Mouse (Mus musculus): Measurements from ENCODE around the gene Hist1h1t.
"Not testable (repeated sequence)": the region's sequence is repeated elsewhere in the genome, so short reads cannot be mapped to it uniquely, and the experiment has no call there.

Gene Hist1h1t

DNA sequence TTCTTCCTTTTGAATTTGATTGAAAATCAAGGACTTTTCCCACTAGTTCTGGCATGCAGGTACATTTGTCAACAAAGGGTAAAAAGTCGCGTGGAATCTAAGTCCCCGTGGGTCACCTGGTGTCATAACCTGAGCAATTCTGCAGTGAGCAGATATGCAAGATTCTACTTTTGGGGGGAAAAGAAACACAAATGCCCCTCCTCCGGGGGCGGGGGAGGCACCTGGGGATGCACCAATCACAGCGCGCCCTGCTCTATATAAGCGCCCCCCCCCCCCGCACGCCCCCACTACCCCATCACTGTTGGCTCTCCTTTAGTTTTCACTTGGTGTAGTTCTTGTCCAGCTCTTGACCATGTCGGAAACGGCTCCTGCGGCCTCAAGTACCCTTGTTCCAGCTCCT, at the start of gene Hist1h1t:
Gene Hist1h1t (plus strand): TSS at position 301 of the 400 bp plus-strand sequence.
- DNase-seq, result no peak

DNA sequence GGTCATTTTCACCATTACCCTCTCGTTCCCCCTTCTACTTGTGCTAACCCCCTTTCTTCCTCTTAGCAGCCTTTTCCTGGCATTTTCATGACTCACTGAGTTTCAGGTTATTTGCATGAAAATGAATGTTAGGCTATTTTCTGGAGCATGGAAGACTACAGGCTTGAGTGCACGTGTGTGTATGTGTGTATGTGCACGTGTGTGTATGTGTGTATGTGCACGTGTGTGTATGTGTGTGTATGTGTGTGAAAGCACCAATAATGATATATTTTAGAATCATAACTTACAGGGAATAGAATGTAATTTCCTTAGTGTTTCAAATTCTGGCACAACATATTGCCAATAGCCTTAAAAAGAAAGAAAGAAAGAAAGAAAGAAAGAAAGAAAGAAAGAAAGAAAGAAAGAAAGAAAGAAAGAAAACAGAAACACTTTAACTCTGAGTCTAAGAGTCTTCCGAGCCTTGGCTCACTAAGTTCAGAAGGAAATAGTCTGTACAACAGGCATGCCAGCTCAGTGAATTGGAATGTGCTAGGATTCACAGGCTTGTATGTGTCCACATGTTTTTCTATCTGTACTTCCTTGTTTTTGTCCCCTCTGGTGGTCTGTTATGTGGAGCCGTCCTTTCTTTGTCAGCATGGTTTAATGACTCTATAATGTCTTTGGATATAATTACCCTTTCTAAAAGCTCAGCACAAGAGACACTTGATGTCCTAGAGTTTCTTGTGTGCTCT, 35.8 kb upstream of the Hist1h1t start:
- no peak for DNase-seq

DNA sequence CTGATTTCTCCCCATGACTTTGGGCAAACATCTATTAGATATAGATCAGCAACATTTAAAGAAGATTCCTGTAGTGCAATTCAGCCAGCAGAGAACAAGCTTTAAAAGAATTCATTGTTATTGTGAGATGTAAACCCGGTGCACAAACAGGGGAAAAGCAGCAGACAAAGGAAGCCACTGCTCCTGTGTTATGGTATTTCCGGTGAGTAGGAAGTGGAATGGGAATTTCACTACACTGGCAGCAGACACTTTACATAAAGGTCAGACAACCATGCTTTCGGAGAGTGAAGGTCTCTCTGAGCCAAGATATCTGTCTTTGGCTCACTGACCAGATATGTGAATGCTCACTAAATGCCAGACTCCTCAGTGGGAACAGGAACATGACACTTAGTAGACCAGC, 33.1 kb upstream of the Hist1h1t start:
- DNase-seq, result no peak

DNA sequence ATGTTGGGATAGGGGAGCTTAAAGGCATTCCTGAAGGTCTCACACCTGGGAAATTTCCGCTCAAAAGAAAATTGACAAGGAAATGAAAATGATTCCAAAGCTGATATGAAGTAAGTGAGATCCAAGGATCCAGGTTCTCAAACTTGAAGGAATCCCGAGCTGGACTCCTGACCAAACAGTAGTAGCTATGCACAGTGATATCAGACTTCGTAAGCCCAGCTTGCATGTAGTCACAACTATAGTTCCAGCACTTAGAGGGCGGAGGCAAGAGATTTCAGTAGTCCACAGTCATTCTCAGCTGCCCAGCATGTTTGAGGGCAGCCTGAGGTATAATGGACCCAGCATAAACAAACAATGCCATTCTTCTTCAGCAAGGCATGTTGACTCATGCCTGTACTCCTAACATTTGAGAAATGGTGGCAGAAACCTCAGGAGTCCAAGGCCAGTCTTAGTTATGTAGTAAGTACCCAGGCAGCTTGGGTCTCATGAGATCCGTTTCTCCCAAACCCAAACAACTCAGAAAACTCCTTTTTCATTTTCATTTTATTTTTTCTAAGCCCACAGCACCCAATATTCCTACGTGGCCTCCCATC, 13.5 kb upstream of the Hist1h1t start:
- DNase-seq, result no peak

DNA sequence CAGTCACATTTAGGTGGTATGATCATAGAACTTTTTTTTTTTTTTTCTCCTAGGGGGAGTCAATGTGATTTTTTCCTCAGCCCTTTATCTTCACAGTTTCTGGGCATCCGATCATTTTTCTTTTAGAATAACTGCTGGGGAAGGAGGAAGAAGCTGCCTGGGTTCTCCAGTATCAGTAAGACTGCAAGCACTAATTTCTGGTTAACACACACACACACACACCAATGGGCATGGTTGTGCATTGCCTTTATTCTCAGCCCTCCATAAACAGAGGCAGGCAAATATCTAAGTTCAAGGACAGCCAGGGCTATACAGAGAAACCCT, 13.0 kb upstream of the Hist1h1t start:
- DNase-seq, result no peak

DNA sequence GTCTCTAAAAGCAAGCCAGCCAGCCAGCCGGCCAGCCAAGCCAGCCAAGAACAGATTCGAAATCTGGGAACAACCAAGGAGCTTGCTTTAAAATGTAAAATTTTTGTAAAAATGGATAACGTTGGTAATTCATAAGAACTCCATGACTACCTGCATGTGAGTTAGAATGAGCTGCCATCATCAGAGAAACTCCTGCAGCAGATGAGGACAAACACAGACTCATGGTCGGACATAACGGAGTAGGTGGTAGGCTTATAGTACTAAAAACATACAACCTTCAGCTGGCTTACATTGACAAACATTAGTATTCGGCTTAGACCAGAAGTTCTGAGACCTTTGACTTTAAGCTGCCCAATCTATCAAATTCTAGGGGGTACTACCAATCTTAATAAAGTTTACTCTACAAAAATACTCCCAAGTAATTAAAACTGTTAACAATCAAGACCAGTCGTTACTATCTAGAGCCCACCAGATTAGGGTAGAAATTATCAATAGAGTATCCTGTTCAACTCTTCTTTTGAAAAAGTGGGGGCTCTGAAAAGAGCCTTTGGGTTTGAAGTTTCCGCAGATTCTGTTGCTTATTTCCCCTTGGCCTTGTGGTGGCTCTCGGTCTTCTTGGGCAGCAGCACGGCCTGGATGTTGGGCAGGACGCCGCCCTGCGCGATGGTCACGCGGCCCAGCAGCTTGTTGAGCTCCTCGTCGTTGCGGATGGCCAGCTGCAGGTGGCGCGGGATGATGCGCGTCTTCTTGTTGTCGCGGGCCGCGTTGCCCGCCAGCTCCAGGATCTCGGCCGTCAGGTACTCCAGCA, 12.5 kb upstream of the Hist1h1t start:
- not testable (repeated sequence) for DNase-seq

DNA sequence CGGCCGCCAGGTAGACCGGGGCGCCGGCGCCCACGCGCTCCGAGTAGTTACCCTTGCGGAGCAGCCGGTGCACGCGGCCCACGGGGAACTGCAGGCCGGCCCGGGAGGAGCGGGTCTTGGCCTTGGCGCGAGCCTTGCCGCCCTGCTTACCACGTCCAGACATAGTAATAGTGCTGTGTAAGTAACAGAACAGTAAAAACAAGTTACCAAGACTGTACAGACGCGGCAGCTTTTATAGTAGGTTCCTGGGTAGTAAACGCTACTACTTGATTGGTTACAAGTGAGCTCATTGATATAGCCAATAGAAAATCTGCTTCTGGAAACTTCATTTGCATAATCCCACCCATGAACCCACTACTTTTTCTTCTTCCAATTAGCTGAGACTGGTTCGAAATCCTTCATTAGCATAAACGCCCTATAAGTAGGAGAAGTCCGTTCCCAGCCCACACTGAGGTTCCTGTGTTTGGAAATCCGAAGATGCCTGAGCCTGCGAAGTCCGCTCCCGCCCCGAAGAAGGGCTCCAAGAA, 11.8 kb upstream of the Hist1h1t start, which contains the start of the genes Hist1h2ac and Hist1h2bc:
Gene Hist1h2ac (minus strand): TSS at position 194 of the 527 bp plus-strand sequence.
Gene Hist1h2bc (plus strand): TSS at position 445 of the 527 bp plus-strand sequence.
- DNase-seq, result peak; percentile 76

DNA sequence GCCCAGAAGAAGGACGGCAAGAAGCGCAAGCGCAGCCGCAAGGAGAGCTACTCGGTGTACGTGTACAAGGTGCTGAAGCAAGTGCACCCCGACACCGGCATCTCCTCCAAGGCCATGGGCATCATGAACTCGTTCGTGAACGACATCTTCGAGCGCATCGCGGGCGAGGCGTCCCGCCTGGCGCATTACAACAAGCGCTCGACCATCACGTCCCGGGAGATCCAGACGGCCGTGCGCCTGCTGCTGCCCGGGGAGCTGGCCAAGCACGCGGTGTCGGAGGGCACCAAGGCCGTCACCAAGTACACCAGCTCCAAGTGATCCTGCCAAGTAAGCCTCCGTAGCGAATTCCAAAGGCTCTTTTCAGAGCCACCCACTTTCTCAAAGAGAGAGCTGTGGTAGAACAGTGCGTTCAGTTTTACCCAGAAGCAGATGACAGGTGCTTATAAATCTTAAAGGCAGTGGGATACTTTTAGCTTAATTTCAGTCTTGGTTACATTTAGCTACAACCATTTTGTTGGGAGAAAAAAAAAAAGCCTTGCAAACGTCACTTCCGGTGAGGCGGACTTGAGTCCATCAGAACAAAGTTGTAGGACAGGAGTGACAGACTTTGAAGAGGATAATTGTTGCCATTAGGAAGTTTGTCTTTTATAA, 11.2 kb upstream of the Hist1h1t start:
- not testable (repeated sequence) for DNase-seq

DNA sequence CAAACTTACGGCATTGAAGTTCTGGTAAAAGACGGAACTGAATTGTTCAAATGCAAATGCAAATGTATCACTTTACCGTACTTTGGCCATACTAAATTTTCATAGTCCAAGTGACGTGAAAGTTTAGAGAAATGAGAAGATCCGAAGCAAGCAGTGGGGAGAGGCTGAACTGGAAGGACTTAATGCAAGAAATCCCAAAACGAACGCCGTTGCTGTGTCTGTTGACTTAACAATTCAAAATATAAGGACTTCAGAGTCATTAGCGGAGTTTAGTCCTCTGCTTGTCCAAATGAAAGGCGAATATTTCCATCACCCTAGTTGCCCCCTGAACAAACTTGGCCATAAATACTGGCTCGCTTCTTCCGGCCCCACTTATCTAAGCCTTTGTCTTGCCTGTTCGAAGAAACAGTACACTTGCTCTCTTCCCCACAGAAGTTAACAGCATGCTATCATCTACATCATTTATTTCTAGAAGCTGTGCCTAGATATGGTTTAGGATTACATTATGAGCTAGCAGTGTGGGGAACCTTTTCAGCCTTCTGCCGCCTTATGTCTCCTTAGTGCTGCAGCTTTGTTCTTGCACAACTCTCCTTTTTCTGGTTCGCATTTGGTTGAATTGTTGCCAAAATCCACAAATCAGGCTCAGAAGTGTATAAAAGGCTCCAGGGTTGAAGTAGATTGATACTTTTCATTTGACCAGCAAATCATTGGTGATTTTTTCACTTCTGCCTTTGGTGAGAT, 10.3 kb upstream of the Hist1h1t start:
- no peak for DNase-seq

DNA sequence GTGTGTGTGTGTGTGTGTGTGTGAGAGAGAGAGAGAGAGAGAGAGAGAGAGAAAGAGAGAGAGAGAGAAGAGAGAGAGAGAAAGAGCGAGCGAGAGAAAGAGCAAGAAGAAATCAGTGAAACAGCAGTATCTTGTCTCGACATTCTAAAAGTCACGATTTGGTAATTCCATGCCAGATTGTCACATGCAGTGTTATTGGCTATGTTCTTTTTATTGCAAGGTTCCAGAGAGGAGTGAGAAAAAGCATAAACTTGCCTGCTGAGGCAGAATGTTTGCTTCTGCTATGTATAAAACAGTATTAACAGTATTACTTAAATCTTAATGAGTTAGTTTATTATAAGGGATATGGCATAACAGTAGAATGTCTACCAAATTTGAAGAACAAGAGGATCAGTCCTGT, 9.6 kb upstream of the Hist1h1t start:
- no peak for DNase-seq

DNA sequence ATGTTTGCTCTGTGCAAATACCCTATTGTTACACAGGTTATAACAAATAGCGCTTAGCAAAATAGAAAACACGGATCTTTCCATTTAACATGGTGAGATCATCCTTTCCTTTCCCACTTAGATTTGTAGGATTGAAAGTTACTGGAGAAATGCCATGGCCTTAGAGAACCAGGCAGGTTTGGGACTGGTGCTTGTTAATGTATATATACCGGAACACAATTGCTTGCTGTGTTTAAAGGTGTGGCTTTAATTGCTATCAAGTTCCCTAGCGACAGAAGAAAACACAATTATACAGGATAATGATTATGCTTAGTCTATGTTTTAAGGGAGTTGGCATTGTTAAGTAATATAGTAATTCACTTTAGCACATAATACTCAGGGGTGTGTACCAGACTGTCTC, 8.4 kb upstream of the Hist1h1t start:
- DNase-seq, result no peak

DNA sequence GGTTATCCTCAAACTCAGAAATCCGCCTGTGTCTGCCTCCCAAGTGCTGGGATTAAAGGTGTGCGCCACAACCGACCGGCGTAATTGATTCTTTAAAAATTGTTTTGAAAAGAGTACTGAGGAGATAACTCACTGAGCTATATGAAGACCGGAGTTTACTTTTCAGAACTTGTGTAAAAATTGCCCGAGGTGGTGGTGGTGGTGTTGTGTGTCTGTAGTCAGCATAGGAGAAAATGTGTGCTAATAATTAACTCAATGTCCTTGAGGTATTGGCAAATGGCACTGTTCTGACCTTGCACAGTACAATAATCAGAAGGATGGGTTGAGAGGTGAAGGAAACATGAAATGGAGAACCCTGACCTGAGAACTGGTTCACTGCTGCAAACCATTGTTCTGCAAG, 7.7 kb upstream of the Hist1h1t start:
- DNase-seq, result no peak

DNA sequence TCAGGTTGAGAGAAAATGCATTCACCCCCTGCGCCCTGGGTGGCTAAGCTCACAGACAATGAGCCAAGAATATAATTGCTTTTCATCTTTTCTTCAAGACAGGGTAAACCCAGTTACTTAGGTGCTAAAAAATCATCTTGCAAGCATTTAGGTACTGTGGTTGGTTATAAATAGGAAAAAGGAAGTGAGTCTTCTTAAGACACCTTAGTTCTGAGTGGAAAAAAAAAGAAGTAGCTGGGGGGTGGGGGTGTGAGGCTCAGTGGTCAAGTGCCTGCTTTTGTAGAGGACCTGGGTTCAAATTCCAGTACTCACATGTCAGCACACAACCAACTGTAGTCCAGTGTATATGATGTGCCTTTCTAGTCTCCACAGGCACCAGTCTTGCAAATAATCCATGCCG, 6.7 kb upstream of the Hist1h1t start:
- no peak for DNase-seq

DNA sequence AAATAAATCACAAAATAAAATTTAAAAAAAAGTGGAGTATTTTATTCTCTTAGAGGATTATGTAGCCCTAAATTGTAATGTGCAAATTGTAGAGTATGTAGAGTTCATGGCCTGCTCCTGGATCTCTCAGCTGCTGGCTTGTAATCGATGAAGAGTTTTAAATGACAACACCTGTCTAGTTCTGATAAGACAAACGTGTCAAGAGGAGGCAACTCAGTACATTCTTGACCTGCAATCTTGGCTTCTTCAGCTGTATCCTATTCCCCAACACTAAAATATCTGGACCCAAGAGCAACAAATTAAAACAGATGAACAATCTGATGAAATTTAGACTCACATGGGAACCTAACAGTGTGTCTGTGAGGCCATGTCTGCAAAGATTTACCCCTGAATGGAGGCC, 6.2 kb upstream of the Hist1h1t start:
- no peak for DNase-seq

DNA sequence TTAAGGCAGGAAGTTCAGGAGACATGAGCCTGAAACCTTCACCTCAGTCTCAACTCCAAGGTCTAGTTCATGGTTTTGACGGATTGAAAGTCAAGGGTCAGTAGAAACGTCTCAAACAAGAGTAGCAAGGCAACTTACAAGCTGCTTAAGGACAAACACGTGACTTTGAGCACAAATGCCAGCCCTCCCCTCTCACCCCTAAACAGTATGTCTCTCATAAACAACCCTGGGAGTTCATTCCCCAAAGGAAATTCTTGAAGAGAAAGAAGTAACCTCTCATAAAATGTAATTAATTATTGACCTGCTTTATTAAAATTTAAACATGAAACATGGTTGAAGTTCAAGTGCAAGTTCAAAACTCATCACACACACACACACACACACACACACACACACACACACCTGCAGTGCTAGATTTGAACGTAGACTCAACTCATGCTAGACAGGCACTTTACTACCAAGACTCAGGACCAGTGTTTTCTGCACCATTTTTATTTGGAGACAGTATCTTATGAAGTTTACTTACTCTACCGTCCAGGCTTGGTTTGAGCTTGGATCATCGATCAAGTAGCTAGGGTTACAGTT, 1.7 kb upstream of the Hist1h1t start:
- no peak for DNase-seq

DNA sequence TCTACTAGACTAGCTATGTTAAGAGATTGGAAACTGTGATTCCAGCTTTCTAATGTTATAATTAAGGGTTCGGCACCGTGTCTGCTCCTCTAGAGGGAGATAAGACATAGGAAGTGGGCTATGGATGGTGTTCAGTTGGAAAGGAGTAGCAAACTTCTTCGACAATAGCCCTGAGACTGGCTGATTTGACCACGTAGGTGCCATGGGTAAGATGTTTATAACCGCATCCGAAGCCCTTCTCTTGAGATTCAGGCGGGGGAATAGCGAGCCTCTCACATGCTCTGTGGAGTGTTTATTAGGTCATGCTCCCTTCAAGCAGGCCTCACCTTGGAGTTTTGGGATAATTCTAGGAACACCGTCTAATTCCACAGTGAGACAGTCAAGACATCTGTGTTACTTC, 658 bp upstream of the Hist1h1t start:
- no peak for DNase-seq

DNA sequence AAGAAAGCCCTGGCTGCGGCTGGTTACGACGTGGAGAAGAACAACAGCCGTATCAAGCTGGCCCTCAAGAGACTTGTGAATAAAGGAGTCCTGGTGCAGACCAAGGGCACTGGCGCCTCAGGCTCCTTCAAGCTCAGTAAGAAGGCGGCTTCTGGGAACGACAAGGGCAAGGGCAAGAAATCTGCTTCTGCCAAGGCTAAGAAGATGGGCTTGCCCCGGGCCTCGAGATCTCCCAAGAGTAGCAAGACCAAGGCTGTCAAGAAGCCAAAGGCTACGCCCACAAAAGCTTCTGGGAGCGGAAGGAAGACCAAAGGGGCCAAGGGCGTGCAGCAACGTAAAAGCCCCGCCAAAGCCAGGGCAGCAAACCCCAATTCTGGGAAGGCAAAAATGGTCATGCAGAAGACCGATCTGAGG, 454 bp downstream of the Hist1h1t start:
- DNase-seq, result no peak

DNA sequence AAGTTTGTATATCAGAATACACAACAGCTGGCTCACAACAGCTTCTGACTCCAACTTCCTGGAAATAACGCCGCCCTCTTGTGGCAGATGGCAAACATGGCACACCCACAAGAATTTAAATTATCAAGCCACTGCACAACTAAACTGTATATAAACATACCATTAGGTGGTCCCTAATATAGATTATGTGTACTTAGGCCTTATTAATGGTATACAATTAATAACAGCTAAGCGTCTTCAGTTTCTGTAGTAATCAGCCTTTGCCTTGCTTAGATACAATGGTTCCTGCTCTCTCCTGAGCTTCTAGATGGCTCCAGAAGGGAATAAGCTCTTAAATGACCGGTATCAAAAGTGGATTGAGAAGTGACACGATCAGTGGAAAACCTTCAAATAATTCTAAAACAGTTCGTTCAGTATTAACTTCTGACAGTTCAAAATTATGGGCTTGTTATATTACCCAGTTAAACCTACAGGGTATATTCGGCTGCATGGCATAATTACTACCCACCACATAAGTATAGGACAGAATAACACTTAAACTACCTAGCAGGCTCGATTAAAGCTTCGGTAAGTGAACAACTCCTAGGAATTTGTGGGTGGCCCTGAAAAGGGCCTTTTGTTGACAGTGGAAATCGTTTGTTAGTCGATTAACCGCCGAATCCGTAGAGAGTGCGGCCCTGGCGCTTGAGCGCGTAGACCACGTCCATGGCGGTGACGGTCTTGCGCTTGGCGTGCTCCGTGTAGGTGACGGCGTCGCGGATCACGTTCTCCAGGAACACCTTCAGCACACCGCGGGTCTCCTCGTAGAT, 2.1 kb downstream of the Hist1h1t start:
- DNase-seq, result no peak

DNA sequence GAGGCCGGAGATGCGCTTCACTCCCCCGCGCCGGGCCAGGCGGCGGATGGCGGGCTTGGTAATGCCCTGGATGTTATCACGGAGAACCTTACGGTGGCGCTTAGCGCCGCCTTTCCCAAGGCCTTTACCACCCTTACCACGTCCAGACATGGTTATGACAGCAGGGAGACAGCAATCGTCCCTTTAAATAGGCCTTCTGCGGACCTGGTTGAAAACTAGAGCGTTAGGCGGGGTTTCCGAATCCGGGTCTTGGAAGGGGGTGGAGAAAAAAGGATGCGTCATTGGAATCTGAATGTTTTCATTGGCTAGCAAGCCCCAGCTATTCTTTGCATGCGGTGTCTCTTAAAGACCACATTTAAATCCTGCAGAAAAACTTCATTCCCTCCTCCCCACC, 2.7 kb downstream of the Hist1h1t start, which contains the start of gene Hist1h4c:
Gene Hist1h4c (minus strand): TSS at position 155 of the 394 bp plus-strand sequence.
- peak; percentile 98 for DNase-seq

DNA sequence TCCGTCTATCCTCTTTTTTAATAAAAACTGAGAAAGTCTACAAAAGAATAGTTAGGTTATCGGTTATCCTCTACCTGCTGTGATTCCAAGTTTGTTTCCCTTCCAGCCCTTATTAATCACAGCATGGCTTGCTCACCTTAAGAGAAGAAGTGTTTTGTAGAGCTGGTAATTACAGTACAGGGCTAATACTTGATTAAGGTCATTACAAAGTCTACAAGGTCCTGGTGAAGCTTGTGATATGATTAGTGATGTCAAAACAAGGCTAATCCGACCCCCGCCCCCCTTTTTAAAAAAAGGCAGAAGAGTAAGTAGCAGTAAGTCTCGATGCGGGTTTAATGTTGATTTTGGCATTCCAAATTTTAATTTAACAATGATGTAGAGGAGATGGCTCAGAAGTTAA, 3.4 kb downstream of the Hist1h1t start:
- DNase-seq, result no peak

DNA sequence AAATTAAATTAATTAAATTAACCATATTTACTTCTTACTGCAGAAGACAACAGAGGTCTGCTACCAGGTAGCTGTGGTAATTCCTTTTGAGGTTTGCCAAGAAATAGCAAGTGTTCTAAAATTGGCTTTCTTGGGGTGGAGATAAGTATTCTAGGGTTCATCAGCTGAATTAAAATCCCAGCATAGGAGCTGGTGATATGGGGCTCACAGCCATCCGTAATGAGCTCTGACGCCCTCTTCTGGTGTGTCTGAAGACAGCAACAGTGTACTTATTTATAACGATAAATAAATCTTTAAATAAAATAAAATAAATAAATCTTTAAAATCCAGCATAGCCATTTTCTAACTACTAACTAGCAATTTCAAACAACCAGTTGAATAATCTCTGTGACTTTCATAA, 4.2 kb downstream of the Hist1h1t start:
- no peak for DNase-seq
